Mouse (Mus musculus) embryo, embryonic 11.5 days (tissue): ENCODE measurements around the gene Gm3164.
"Not testable (repeated sequence)": the region's sequence is repeated elsewhere in the genome, so short reads cannot be mapped to it uniquely, and the experiment has no call there.

Experiments used
- DNase-seq: peaks from one replicate; pipeline ENCODE4 v3.0.0-alpha.2; 2012; ENCODE audit warnings: low read depth, low spot score

The Gm3164 gene

DNA sequence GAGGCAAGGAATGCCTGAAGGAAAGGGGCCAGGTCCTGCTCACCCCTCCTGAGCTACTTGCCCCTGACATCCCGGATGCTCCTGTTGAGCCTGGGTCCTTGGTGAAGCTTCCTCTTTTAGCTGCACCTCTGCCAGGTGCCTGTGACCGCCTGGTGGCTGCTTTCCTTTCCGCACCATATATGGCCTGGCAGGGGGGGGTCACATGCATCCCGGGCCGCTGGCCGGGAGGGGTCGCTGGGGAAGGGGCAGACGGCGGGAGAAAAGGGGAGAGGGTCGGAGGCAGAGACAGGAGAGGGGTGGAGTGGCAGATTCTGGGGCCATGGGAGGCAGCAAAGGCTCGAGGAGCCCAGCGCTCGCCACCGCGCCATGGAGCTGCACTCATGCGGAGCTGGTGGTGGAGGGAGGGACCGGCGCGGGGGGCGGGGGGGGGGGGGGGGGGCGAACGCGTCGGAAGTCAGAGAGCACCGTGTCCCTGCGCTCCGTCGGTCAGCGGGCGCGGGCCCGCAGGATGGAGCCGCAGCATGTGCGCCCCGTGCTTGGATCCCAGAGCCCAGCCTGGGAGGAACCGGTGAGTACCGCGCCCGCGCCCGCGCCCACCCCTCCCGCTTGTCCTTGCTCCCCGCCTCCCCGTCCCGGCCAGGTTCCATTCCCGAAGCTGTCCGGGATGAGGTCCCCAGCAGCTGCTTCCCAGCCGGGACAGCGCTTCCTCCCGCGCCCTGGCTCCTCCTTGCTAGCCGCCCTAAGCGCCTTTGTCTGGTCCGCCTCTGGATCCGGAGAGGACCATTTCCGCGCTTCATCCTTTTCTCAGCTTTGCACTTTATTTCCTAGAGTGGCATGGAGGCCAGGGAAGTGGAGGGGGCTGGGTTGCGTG, at the start of gene Gm3164:
TSS of gene Gm3164 (plus strand) at position 484 of the 871 bp plus-strand sequence.
- DNase-seq = not testable (repeated sequence)

DNA sequence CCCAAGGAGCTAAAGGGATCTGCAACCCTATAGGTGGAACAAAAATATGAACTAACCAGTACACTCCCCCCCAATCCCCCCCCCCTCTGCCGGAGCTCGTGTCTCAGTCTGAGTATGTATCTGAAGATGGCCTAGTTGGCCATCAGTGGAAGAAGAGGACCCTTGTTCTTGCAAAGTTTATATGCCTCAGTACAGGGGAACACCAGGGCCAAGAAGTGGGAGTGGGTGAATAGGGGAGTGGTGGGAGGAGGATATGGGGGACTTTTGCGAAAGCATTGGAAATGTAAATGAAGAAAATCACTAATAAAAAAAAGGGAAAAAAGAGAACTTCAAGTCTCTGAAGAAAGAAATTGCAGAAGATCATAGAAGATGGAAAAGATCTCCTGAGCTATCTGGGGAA, 46.3 kb upstream of the Gm3164 start:
- DNase-seq = not testable (repeated sequence)

DNA sequence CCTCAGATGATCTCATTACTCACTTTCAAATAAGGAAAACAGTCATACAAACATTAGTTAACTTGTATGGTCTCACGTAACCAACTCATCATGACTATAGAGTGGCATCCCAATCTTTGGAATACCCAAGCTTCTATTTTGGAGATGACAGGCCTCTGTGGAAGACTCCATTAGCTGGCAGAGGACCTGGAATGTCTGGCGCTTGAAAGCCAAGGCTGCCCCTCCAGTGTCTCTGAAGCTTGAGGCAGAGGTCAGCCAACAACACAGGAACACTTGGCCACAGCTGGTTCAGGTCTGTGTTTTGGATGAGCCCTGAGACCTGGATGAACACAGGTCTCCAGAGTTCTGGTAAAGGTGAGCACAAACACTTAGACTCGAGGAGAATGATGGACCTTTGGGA, 45.6 kb upstream of the Gm3164 start:
- not testable (repeated sequence) for DNase-seq

DNA sequence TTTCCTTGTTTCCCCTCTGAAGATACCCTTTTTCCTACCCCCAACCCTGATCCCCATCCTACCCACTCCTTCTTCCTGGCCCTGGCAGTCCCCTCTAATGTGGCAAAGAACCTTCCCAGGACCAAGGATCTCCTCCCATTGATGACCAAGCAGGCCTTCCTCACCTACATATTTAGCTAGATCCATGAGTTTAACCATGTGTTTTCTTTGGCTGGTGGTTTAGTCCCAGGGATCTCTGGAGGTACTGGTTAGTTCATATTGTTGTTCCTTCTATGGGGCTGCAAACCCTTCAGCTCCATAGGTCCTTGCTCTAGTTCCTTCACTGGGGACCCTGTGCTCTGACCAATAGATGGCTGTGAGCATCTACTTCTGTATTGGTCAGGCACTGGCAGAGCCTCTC, 37.4 kb upstream of the Gm3164 start:
- DNase-seq = not testable (repeated sequence)

DNA sequence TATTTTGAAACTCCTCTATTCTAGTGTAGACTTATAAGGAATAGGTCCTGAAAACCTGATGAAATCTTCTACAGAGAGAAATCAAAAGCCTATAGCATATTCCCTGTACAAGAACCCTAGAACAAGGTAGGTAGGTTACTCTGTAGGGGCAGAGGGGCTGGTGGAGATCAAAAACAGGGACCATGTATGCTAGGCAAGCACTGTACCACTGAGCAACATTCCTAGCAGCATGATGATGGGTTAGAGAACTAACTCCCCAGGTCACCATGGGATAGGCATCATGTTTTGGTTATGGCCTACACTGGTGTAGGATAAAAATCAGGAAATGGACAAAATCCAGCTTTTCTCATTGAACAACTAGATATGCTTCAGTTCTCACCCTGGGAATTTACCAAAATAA, 29.6 kb upstream of the Gm3164 start:
- DNase-seq = not testable (repeated sequence)

GRCm38 (mm10) chr14:4392841-4393530, 22.3 kb upstream of the Gm3164 start:
- not testable (repeated sequence) for DNase-seq

DNA sequence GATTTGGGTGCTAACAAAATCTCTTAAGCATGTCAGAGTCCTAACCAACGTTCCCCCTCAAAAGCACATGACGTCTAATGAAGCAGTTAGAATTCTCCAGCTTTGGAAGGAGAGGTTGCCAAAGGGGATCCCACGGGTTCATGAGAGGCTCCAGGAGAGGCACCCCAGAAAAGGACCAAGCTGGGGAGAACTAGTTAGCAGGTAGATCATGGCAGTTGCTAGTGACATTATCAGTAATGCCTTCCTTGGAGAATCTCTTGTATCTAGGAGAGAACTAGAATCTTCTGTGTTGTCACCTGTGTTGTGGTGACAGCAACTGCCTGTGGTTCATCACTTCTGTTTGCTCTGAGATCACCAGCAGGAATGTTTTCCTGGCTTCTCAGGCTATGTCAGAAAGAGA, 18.0 kb upstream of the Gm3164 start, which contains the start of gene Gm3159:
TSS of gene Gm3159 (plus strand) at position 301 of the 400 bp plus-strand sequence.
- not testable (repeated sequence) for DNase-seq

- not testable (repeated sequence) for DNase-seq
Measured at GRCm38 (mm10) chr14:4398624-4399023, 16.6 kb upstream of the Gm3164 start.

- not testable (repeated sequence) for DNase-seq
Measured at GRCm38 (mm10) chr14:4400115-4400789, 15.0 kb upstream of the Gm3164 start.

DNA sequence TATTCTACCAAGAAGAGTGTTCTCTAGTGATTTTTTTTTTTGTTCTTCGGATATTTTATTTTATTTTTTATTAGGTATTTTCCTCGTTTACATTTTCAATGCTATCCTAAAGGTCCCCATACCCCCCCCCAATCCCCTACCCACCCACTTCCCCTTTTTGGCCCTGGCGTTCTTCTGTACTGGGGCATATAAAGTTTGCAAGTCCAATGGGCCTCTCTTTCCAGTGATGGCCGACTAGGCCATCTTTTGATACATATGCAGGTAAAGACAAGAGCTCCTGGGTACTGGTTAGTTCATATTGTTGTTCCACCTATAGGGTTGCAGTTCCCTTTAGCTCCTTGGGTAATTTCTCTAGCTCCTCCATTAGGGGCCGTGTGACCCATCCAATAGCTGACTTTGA, 14.0 kb upstream of the Gm3164 start:
- not testable (repeated sequence) for DNase-seq

GRCm38 (mm10) chr14:4403840-4404239, 11.4 kb upstream of the Gm3164 start:
- not testable (repeated sequence) for DNase-seq

DNA sequence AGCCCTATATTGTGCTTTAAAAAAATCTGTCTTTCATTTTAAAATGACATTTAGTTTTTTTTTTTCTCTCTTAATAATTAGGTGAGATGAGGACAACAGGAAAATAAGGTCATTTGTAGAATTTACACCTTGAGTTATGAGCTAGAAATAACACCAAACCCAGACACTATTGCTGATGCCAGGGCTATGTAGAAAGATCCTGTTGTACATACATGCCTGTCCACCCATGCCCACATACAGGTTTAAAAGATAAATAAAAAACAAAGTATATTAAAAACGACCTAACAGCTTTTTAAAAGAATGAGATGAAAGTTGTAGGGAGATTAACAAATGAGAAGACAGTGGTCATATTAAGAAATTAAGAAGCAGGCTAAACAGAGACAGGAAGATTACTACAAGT, 5.3 kb upstream of the Gm3164 start:
- not testable (repeated sequence) for DNase-seq

GRCm38 (mm10) chr14:4430692-4431091, 15.4 kb downstream of the Gm3164 start, which contains the start of gene Gm3173:
Gene Gm3173 (plus strand): TSS chr14:4430992.
- DNase-seq = not testable (repeated sequence)

DNA sequence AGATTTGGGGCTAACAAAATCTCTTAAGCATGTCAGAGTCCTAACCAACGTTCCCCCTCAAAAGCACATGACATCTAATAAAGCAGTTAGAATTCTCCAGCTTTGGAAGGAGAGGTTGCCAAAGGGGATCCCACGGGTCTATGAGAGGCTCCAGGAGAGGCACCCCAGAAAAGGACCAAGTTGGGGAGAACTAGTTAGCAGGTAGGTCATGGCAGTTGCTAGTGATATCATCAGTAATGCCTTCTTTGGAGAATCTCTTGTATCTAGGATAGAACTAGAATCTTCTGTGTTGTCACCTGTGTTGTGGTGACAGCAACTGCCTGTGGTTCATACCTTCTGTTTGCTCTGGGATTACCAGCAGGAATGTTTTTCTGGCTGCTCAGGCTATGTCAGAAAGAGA, 66.2 kb downstream of the Gm3164 start, which contains the start of gene Gm3182:
TSS of gene Gm3182 (plus strand) at position 301 of the 400 bp plus-strand sequence.
- not testable (repeated sequence) for DNase-seq
